Mouse (Mus musculus): Measurements from ENCODE around the gene Myl12a. TPM values are rescaled to one million over a fixed set of nuclear protein-coding genes. Genes with fewer than 3 reads are reported as not detected.

The Myl12a gene
- polyA plus RNA-seq, 1 experiment from 2014 or later = 728 TPM

DNA sequence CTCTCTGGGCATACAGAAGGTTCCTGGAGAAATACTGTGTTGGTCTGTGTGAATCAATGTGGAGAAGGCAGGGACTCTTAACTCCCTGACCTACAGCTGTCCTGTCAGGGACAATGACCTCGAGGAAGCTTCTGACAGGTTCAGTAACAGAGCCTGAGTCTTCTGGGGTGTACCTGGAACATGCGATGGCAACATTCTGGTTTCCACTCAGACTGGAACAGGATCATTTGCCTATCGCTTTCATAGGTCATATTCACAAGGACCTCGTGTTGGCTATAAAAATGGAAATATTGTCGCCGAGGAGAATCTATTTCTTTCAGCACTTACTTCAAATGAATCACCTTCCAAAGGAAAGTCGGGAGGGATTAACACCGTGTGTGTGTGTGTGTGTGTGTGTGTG, 23.2 kb upstream of the Myl12a start:
- whole genome bisulfite sequencing = 64% methylated on average over 8 of the region's 8 CpGs
- Histone ChIP-seq H3K4me2 (peak overlapping the region; percentile 38), H3K4me1 (peaks cover 62% of the 10 kb centered on the region), H3K27me3 (replicated peaks) (no peaks in the 10 kb centered on the region), H3K9ac (peak overlapping the region; percentile 62), H3K27ac (replicated peaks) (peak overlapping the region; percentile 30; the same call in 1 of the 2 replicates), H3K36me3 (peaks cover 51% of the 10 kb centered on the region), H3K4me3 (no peak overlapping the region), H3K9me3 (no peaks in the 10 kb centered on the region)
- no peak for ATAC-seq (ENCODE audit: extremely low read depth, insufficient number of reproducible peaks, low FRiP score, low TSS enrichment)

GRCm38 (mm10) chr17:71024071-71024470, 21.4 kb upstream of the Myl12a start:
- H3K27ac ChIP-seq (replicated peaks) = peak overlapping the region; percentile 28; the same call in 1 of the 2 replicates
- H3K4me3 ChIP-seq = no peak overlapping the region
- H3K9ac ChIP-seq = no peak overlapping the region
- no peaks in the 10 kb centered on the region for H3K9me3 ChIP-seq
- peaks cover 70% of the 10 kb centered on the region for H3K4me1 ChIP-seq
- no peaks in the 10 kb centered on the region for H3K27me3 ChIP-seq (replicated peaks)
- 76% methylated on average over 10 of the region's 10 CpGs for WGBS
- peaks cover 42% of the 10 kb centered on the region for H3K36me3 ChIP-seq
- H3K4me2 ChIP-seq = peak overlapping the region; percentile 78
- ATAC-seq (ENCODE audit: extremely low read depth, insufficient number of reproducible peaks, low FRiP score, low TSS enrichment) = no peak

DNA sequence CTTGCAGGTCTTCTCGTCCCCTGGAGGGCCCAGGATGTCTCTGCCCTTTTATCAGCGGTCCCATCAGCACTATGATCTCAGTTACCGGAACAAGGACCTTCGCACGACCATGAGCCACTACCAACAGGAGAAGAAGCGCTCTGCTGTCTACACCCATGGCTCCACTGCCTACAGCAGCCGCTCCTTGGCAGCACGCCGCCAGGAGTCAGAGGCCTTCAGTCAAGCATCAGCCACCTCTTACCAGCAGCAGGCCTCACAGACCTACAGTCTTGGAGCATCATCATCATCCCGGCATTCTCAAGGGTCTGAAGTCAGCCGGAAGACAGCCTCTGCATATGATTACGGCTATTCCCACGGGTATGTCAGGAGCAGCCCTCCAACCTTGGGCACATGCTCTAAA, 20.2 kb upstream of the Myl12a start:
- Histone ChIP-seq H3K4me2 (peak overlapping the region; percentile 78), H3K9me3 (no peaks in the 10 kb centered on the region), H3K36me3 (peaks cover 36% of the 10 kb centered on the region), H3K9ac (peak overlapping the region; percentile 85), H3K4me1 (peaks cover 75% of the 10 kb centered on the region), H3K4me3 (peak overlapping the region; percentile 14), H3K27me3 (replicated peaks) (no peaks in the 10 kb centered on the region), H3K27ac (replicated peaks) (no peak overlapping the region)
- ATAC-seq (ENCODE audit: extremely low read depth, insufficient number of reproducible peaks, low FRiP score, low TSS enrichment) = no peak
- WGBS = 75% methylated on average over 13 of the region's 13 CpGs

- peak overlapping the region; percentile 91 for H3K9ac ChIP-seq
- no peak for ATAC-seq (ENCODE audit: extremely low read depth, insufficient number of reproducible peaks, low FRiP score, low TSS enrichment)
- H3K27ac ChIP-seq (replicated peaks) = peak overlapping the region; percentile 99
- H3K36me3 ChIP-seq = peaks cover 22% of the 10 kb centered on the region
- peaks cover 59% of the 10 kb centered on the region for H3K4me1 ChIP-seq
- no peaks in the 10 kb centered on the region for H3K27me3 ChIP-seq (replicated peaks)
- no peaks in the 10 kb centered on the region for H3K9me3 ChIP-seq
- H3K4me3 ChIP-seq = peak overlapping the region; percentile 62
- 40% methylated on average over 9 of the region's 9 CpGs for WGBS
- peak overlapping the region; percentile 78 for H3K4me2 ChIP-seq
Observed at GRCm38 (mm10) chr17:71019860-71020259, 17.2 kb upstream of the Myl12a start.

DNA sequence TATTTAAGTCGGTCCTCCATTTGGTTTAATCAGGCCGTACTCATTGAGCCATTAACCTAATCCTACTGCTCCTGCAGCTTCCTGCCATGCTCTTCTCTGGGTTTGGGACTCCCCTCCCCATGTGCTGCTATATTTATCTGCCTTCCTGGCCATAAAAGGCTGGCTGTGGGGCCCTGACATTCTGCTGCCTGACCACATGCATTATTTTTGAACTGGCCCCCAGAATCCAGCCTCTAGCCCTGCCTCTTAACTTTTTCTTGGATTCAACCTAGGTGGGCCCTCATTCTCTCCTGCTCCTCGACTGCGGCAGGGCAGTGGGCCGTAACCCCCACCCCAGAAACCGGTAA, 16.6 kb upstream of the Myl12a start:
- H3K4me2 ChIP-seq = peak overlapping the region; percentile 78

GRCm38 (mm10) chr17:71018616-71019308, 16.1 kb upstream of the Myl12a start:
- Histone ChIP-seq H3K9ac (peak overlapping the region; percentile 91), H3K27ac (replicated peaks) (peak overlapping the region; percentile 99), H3K4me3 (peak overlapping the region; percentile 62), H3K27me3 (replicated peaks) (no peaks in the 10 kb centered on the region), H3K9me3 (no peaks in the 10 kb centered on the region), H3K4me2 (peak overlapping the region; percentile 78), H3K36me3 (peaks cover 14% of the 10 kb centered on the region), H3K4me1 (peaks cover 60% of the 10 kb centered on the region)
- whole genome bisulfite sequencing = 49% methylated on average over 15 of the region's 15 CpGs
- no peak for ATAC-seq (ENCODE audit: extremely low read depth, insufficient number of reproducible peaks, low FRiP score, low TSS enrichment)

More for the DNA sequence above, 16.6 kb upstream of the Myl12a start:
- peaks cover 19% of the 10 kb centered on the region for H3K36me3 ChIP-seq
- WGBS = 16% methylated on average over 6 of the region's 6 CpGs
- H3K4me1 ChIP-seq = peaks cover 61% of the 10 kb centered on the region
- H3K9ac ChIP-seq = peak overlapping the region; percentile 91
- peak; percentile 71; the same call in 1 of the 2 replicates for ATAC-seq (ENCODE audit: extremely low read depth, insufficient number of reproducible peaks, low FRiP score, low TSS enrichment)
- peak overlapping the region; percentile 62 for H3K4me3 ChIP-seq
- peak overlapping the region; percentile 99 for H3K27ac ChIP-seq (replicated peaks)
- no peaks in the 10 kb centered on the region for H3K27me3 ChIP-seq (replicated peaks)
- no peaks in the 10 kb centered on the region for H3K9me3 ChIP-seq

DNA sequence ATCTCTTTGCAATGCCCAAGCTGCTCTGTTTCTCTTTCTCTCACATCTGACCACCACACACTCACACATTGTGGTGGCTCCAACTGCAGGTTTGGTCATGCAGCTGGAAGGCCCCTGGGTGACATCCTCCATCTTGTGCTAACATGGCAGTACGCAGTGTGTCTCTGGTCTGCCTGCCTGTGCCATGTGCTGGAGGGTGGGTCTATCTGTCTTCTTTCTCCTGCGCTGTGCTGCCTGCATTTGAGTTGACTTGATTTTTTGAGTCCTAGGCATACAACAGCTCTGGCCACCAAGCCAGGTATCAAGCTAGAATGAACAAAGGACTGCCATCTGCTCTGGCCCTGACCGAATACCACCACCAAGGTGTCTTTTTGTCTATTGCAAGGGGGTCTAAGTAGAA, 15.5 kb upstream of the Myl12a start:
- Histone ChIP-seq H3K27ac (replicated peaks) (peak overlapping the region; percentile 99), H3K4me1 (peaks cover 55% of the 10 kb centered on the region), H3K4me3 (no peak overlapping the region), H3K36me3 (peaks cover 8% of the 10 kb centered on the region), H3K9ac (no peak overlapping the region), H3K4me2 (peak overlapping the region; percentile 78), H3K27me3 (replicated peaks) (no peaks in the 10 kb centered on the region), H3K9me3 (no peaks in the 10 kb centered on the region)
- no peak for ATAC-seq (ENCODE audit: extremely low read depth, insufficient number of reproducible peaks, low FRiP score, low TSS enrichment)
- 91% methylated on average over 3 of the region's 3 CpGs for WGBS

DNA sequence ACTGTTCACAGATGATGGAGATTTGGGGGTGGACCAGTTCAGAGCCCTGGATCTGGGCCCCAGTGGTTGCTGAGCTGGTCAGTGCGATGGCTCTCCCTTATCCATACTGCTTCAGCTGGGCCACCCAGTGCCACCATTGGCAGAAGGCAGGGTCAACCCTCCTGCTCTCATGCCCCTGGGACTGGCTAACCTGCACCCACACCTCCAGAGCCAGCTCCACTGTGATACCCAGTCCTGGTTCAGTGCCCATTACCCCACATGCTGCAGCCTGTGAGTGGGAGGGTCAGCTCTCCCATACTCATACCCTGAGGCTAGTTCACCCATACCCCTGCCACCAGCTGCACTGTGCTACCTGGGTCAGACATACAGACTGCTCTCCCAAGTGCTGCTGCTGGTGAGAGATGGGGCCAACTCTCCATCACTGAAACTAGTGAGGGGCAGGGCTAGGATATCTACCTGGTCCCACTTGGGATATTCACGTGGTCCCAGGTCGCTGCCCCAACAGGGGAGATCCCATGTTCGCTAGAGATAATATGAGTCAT, 14.8 kb upstream of the Myl12a start:
- peaks cover 48% of the 10 kb centered on the region for H3K4me1 ChIP-seq
- no peak for ATAC-seq (ENCODE audit: extremely low read depth, insufficient number of reproducible peaks, low FRiP score, low TSS enrichment)
- WGBS = 90% methylated on average over 4 of the region's 4 CpGs

DNA sequence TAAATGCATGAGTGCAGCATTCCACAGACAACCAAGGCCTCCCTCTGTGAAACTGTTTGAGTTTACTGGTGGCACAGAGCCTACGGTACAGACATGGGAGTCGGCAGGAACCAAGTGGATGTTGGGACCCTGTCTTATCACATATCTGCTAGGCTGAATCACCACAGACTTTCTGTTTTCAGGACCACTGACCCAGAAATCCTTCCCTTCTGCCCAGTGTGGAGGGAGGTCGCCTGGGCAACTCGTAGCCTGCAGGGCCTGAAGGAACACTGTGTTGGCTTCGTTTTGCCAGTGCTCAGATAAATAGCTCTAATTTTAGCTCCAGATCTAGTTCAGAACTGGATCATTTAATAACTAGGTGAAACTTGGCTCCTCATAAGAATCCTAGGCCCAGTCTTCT, 12.2 kb upstream of the Myl12a start:
- Histone ChIP-seq H3K27ac (replicated peaks) (peak overlapping the region; percentile 76), H3K9ac (peak overlapping the region; percentile 65), H3K4me1 (peaks cover 42% of the 10 kb centered on the region), H3K4me3 (no peak overlapping the region), H3K36me3 (no peaks in the 10 kb centered on the region), H3K4me2 (peak overlapping the region; percentile 35), H3K27me3 (replicated peaks) (no peaks in the 10 kb centered on the region), H3K9me3 (no peaks in the 10 kb centered on the region)
- WGBS = 30% methylated on average over 5 of the region's 5 CpGs
- ATAC-seq (ENCODE audit: extremely low read depth, insufficient number of reproducible peaks, low FRiP score, low TSS enrichment) = no peak

More for the DNA sequence above, 14.8 kb upstream of the Myl12a start:
- H3K9me3 ChIP-seq = no peaks in the 10 kb centered on the region
- H3K4me2 ChIP-seq = no peak overlapping the region
- H3K9ac ChIP-seq = no peak overlapping the region
- peaks cover 1% of the 10 kb centered on the region; the same call in 1 of the 2 replicates for H3K36me3 ChIP-seq
- no peak overlapping the region for H3K27ac ChIP-seq (replicated peaks)
- no peaks in the 10 kb centered on the region for H3K27me3 ChIP-seq (replicated peaks)
- no peak overlapping the region for H3K4me3 ChIP-seq

DNA sequence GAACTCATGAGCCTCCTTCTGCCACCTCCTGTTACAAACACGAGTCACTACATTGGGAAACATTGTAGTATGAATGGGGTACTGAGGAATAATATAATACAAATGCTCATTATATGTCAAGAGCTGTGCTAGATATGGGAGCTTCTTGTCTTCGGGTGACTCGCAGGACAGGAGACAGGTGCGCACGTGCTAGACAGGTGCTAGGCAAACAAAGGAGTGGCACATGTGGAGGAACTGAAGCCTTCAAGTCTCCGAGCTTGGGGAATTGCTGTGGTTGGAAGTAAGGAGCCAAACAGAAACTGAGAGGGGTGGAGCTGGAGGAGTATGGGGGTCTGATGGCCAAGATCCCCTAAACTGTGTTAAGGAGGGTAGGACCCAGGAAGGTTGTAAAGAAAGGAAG, 10.4 kb upstream of the Myl12a start:
- no peaks in the 10 kb centered on the region for H3K36me3 ChIP-seq
- no peaks in the 10 kb centered on the region for H3K27me3 ChIP-seq (replicated peaks)
- peaks cover 27% of the 10 kb centered on the region for H3K4me1 ChIP-seq
- WGBS = 83% methylated on average over 6 of the region's 6 CpGs
- no peak for ATAC-seq (ENCODE audit: extremely low read depth, insufficient number of reproducible peaks, low FRiP score, low TSS enrichment)
- no peaks in the 10 kb centered on the region for H3K9me3 ChIP-seq
- H3K27ac ChIP-seq (replicated peaks) = no peak overlapping the region
- no peak overlapping the region for H3K4me3 ChIP-seq
- no peak overlapping the region for H3K9ac ChIP-seq
- H3K4me2 ChIP-seq = no peak overlapping the region

DNA sequence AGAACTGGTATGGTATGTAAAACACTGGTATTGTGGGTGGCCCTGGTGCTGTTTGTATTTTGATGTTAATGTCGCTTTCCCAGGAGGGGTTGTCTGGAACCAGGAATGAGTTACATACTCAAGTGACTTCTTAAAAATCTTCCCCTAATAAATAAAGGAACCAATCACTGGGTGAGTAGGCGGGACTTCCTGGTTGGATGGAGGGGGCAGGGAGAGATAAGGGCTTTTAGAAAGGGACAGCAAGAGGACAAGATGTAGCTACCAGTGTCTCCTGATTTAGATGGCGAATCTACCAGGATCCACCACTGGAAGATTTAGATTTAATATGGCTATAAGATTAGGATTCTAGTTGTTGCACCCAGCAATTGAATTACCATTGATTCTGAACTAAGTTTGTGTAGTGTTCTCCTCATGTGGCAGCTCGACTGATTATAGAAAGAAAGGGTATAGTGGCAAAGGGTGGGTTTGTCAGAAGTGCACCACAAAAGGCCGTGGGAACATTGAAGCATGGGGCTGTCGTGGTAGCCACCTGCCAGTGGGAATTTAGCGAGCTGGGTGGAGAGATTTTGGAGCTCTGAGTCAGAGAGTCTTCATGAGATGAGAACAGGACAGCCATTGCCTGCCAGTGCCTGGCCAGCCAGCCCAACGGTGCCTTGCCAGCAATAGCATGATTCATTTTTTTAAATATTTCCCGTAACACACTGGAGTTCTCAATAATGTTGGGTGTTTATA, 9.4 kb upstream of the Myl12a start:
- no peak overlapping the region for H3K9ac ChIP-seq
- no peak overlapping the region for H3K27ac ChIP-seq (replicated peaks)
- 77% methylated on average over 9 of the region's 9 CpGs for WGBS
- ATAC-seq (ENCODE audit: extremely low read depth, insufficient number of reproducible peaks, low FRiP score, low TSS enrichment) = no peak
- H3K9me3 ChIP-seq = no peaks in the 10 kb centered on the region
- peaks cover 26% of the 10 kb centered on the region for H3K4me1 ChIP-seq
- no peak overlapping the region for H3K4me3 ChIP-seq
- no peaks in the 10 kb centered on the region for H3K36me3 ChIP-seq
- no peak overlapping the region for H3K4me2 ChIP-seq
- no peaks in the 10 kb centered on the region for H3K27me3 ChIP-seq (replicated peaks)

Data from heart, embryonic 13.5 days (tissue).